Mouse (Mus musculus) ES-E14 (cell line): ENCODE data around the gene B4galnt3.

ENCODE experiments used
- CHD2 ChIP-seq: IDR thresholded peaks from 2 replicates; pipeline ENCODE4 v1.6.1; 2014; ENCODE audit warnings: mild to moderate bottlenecking, low read depth, low read length, inconsistent platforms
- HCFC1 ChIP-seq: IDR thresholded peaks from 2 replicates; pipeline ENCODE4 v1.6.1; 2012; ENCODE audit warnings: low read length, inconsistent platforms, borderline replicate concordance; ENCODE audit not compliant: insufficient read depth
- MAFK ChIP-seq: IDR thresholded peaks from 2 replicates; pipeline ENCODE4 v1.6.1; 2014; ENCODE audit warnings: mild to moderate bottlenecking, low read depth, low read length, inconsistent platforms; ENCODE audit not compliant: insufficient read depth
- ZC3H11A ChIP-seq: IDR thresholded peaks from 2 replicates; pipeline ENCODE4 v1.6.1; 2012; ENCODE audit warnings: low read depth, mild to moderate bottlenecking, inconsistent platforms, low read length, borderline replicate concordance
- ZNF384 ChIP-seq: IDR thresholded peaks from 2 replicates; pipeline ENCODE4 v1.6.1; 2012; ENCODE audit warnings: low read depth, low read length, inconsistent platforms

DNA sequence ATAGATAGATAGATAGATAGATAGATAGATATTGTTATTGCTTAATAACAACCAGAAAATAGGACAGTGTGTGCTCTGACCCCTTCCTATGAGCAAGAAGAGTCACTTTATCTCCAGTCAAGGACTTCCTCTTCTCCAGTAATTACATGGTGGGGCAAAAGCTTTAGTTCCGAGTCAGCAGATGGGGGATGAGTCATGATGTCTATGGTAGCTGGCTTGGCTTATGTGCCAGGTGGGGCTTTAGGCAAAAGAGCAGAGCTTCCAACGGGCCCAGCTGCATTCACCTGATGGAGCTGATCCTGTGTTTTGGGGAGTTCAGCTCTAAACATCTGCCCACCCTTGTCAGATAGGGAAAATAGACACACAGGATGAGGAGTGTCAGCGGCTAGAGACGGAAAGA, 138.8 kb downstream of the B4galnt3 start:
- TF ChIP-seq CHD2 (no peak), MAFK (no peak), HCFC1 (no peak), ZNF384 (no peak), ZC3H11A (no peak)
